Mouse (Mus musculus): ENCODE data around the gene Adora3.

DNA sequence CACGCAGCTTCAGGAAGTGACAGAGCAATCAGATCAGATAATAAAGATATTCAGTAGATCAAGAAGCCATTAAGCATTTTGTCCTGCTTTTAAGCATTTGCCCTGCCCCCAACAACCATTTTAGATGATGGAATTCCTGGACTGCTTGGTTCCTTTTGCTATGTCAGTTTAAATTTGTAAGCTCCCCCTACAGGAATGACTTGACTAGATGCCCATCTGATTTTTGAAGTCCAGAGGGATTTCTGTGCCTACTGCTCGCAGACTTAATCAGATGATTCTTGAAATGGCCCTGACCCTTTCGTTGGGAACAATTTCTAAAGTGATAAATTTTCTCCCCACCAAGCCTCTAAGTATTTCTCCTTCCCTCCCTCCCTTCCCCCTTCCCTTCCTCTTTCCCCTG lies 1.9 kb downstream of the Adora3 start:
- TF ChIP-seq POLR2A (IDR thresholded peaks at IDR 0.05; ENCODE audit: insufficient read depth, low read depth, low read length): no peak
- peak; percentile 32 for TF ChIP-seq CTCF (IDR thresholded peaks at IDR 0.05)
- TF ChIP-seq EP300 (IDR thresholded peaks at IDR 0.05; ENCODE audit: insufficient read depth, low read depth, low read length): no peak

Measured in heart, adult 2 months (tissue).